Mouse (Mus musculus): ENCODE measurements at regions not wholly inside any gene's neighbourhood (a gene's known extent, or its start where the extent isn't known, plus 50 kb on each side); places are given as distances from the start of the nearest gene placed in this dataset.

- TF ChIP-seq POLR2A (IDR thresholded peaks at IDR 0.05; ENCODE audit: insufficient read depth, low read depth, low read length) (no peak), CTCF (IDR thresholded peaks at IDR 0.05; ENCODE audit: insufficient read depth, low read depth, low read length) (no peak)
Observed at GRCm38 (mm10) chr15:57589404-57590377, 112.3 kb upstream of the Slc22a22 start.

Data from olfactory bulb, adult 2 months (tissue).